Mouse (Mus musculus): ENCODE measurements at regions not wholly inside any gene's neighbourhood (a gene's known extent, or its start where the extent isn't known, plus 50 kb on each side); places are given as distances from the start of the nearest gene placed in this dataset.

- Histone ChIP-seq H3K4me2 (ENCODE audit: low read length) (no peak overlapping the region), H3K4me1 (replicated peaks; ENCODE audit: control insufficient read depth, insufficient read depth, low read length) (peaks cover 9% of the 10 kb centered on the region), H3K4me3 (replicated peaks; ENCODE audit: low read length) (no peak overlapping the region), H3K27ac (ENCODE audit: low read length) (no peak overlapping the region), H3K36me3 (ENCODE audit: control insufficient read depth, insufficient read depth) (no peaks in the 10 kb centered on the region), H3K27me3 (replicated peaks; ENCODE audit: control insufficient read depth, insufficient read depth, low read length) (no peaks in the 10 kb centered on the region), H3K9ac (replicated peaks; ENCODE audit: low read depth, low read length) (no peak overlapping the region), H3K9me3 (ENCODE audit: control insufficient read depth, low read length) (no peaks in the 10 kb centered on the region)
- no peak for ATAC-seq
- WGBS, result 66% methylated on average over 6 of the region's 6 CpGs
Measured at GRCm38 (mm10) chr7:129987119-129987665, 395.5 kb downstream of the Wdr11 start.

DNA sequence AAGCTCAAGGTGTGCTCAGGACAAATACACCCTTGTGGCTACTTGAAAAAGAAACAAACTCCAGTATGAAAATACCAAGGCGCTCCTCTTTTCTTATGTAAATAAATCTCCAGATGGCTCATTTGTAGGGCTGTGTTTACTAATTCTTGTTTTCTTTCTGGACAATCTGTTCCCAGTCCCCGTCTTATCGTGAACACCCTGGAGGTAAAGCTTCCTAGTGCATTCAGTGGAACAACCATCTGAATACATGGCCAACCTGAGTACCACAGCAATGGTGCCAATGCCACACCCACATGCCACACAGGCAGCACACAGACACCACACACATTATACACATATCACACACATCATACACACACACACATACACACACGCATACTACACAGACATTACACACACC, 396.1 kb downstream of the Wdr11 start:
- no peaks in the 10 kb centered on the region for H3K36me3 ChIP-seq (ENCODE audit: control insufficient read depth, insufficient read depth)
- no peak overlapping the region for H3K9ac ChIP-seq (replicated peaks; ENCODE audit: low read depth, low read length)
- no peak overlapping the region for H3K4me3 ChIP-seq (replicated peaks; ENCODE audit: low read length)
- no peaks in the 10 kb centered on the region for H3K9me3 ChIP-seq (ENCODE audit: control insufficient read depth, low read length)
- no peak overlapping the region for H3K4me2 ChIP-seq (ENCODE audit: low read length)
- H3K27me3 ChIP-seq (replicated peaks; ENCODE audit: control insufficient read depth, insufficient read depth, low read length), result no peaks in the 10 kb centered on the region
- 36% methylated on average over 4 of the region's 4 CpGs for WGBS
- ATAC-seq, result peak; percentile 54
- H3K27ac ChIP-seq (ENCODE audit: low read length), result no peak overlapping the region
- peaks cover 9% of the 10 kb centered on the region for H3K4me1 ChIP-seq (replicated peaks; ENCODE audit: control insufficient read depth, insufficient read depth, low read length)

DNA sequence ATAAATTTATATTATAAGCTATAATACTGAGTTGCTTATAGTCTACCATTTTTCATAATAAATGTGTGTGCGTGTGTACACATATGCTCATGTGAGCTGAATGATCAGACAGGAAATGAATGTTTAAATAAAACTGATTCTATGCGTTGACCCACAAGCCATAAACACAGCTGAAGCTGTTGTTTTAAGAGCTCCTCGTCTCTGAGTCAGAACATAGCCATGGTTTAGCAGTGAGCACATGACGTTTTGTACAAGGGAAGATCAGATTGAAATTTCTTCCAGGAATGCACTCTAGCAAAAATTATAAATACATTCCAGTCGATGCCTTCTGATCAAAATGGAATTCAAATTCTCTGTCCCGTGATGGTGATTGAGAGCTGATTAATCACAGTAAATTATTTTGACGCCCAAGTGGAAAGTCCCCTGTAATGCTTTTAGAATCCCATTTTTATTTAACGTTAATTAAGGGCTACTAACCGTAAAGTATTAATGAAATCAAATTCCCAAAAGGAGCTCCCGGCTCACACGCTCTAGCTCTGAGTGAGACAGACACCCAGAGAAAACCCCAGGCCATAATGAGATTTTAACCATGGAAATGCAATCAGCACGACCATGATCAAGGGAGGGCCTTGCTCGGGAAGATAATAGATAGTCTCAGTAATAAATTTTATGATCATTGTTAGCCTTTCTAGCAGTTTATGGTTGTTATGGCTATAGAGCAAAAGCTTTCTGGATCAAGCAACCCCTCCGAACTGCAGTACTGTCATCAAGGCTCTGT, 402.0 kb downstream of the Wdr11 start:
- 49% methylated on average over 14 of the region's 14 CpGs for WGBS
- Histone ChIP-seq H3K4me2 (ENCODE audit: low read length) (no peak overlapping the region), H3K9me3 (ENCODE audit: control insufficient read depth, low read length) (no peaks in the 10 kb centered on the region), H3K9ac (replicated peaks; ENCODE audit: low read depth, low read length) (no peak overlapping the region), H3K27me3 (replicated peaks; ENCODE audit: control insufficient read depth, insufficient read depth, low read length) (no peaks in the 10 kb centered on the region), H3K4me3 (replicated peaks; ENCODE audit: low read length) (no peak overlapping the region), H3K27ac (ENCODE audit: low read length) (no peak overlapping the region), H3K36me3 (ENCODE audit: control insufficient read depth, insufficient read depth) (no peaks in the 10 kb centered on the region), H3K4me1 (replicated peaks; ENCODE audit: control insufficient read depth, insufficient read depth, low read length) (no peaks in the 10 kb centered on the region)
- no peak for ATAC-seq

GRCm38 (mm10) chr7:129995529-129995928, 403.9 kb downstream of the Wdr11 start:
- H3K4me1 ChIP-seq (replicated peaks; ENCODE audit: control insufficient read depth, insufficient read depth, low read length), result no peaks in the 10 kb centered on the region
- no peaks in the 10 kb centered on the region for H3K27me3 ChIP-seq (replicated peaks; ENCODE audit: control insufficient read depth, insufficient read depth, low read length)
- no peak overlapping the region for H3K4me3 ChIP-seq (replicated peaks; ENCODE audit: low read length)
- no peak overlapping the region for H3K9ac ChIP-seq (replicated peaks; ENCODE audit: low read depth, low read length)
- ATAC-seq, result no peak
- no peaks in the 10 kb centered on the region for H3K36me3 ChIP-seq (ENCODE audit: control insufficient read depth, insufficient read depth)
- H3K4me2 ChIP-seq (ENCODE audit: low read length), result no peak overlapping the region
- no peaks in the 10 kb centered on the region for H3K9me3 ChIP-seq (ENCODE audit: control insufficient read depth, low read length)
- H3K27ac ChIP-seq (ENCODE audit: low read length), result no peak overlapping the region
- WGBS, result 91% methylated on average over 7 of the region's 7 CpGs

- no peaks in the 10 kb centered on the region for H3K36me3 ChIP-seq (ENCODE audit: control insufficient read depth, insufficient read depth)
- no peak overlapping the region for H3K27ac ChIP-seq (ENCODE audit: low read length)
- no peaks in the 10 kb centered on the region for H3K27me3 ChIP-seq (replicated peaks; ENCODE audit: control insufficient read depth, insufficient read depth, low read length)
- no peak for ATAC-seq
- H3K9ac ChIP-seq (replicated peaks; ENCODE audit: low read depth, low read length), result no peak overlapping the region
- H3K4me3 ChIP-seq (replicated peaks; ENCODE audit: low read length), result no peak overlapping the region
- H3K4me1 ChIP-seq (replicated peaks; ENCODE audit: control insufficient read depth, insufficient read depth, low read length), result no peaks in the 10 kb centered on the region
- H3K9me3 ChIP-seq (ENCODE audit: control insufficient read depth, low read length), result no peaks in the 10 kb centered on the region
- H3K4me2 ChIP-seq (ENCODE audit: low read length), result no peak overlapping the region
- WGBS, result 78% methylated on average over 10 of the region's 10 CpGs
Measured at GRCm38 (mm10) chr7:130001064-130001463, 409.4 kb downstream of the Wdr11 start.

- no peak for ATAC-seq
- no peaks in the 10 kb centered on the region for H3K4me1 ChIP-seq (replicated peaks; ENCODE audit: control insufficient read depth, insufficient read depth, low read length)
- no peak overlapping the region for H3K9ac ChIP-seq (replicated peaks; ENCODE audit: low read depth, low read length)
- no peak overlapping the region for H3K4me3 ChIP-seq (replicated peaks; ENCODE audit: low read length)
- H3K4me2 ChIP-seq (ENCODE audit: low read length), result no peak overlapping the region
- H3K27ac ChIP-seq (ENCODE audit: low read length), result no peak overlapping the region
- no peaks in the 10 kb centered on the region for H3K9me3 ChIP-seq (ENCODE audit: control insufficient read depth, low read length)
- no peaks in the 10 kb centered on the region for H3K27me3 ChIP-seq (replicated peaks; ENCODE audit: control insufficient read depth, insufficient read depth, low read length)
- WGBS, result 55% methylated on average over 12 of the region's 12 CpGs
- no peaks in the 10 kb centered on the region for H3K36me3 ChIP-seq (ENCODE audit: control insufficient read depth, insufficient read depth)
Measured at GRCm38 (mm10) chr7:130002002-130002401, 410.3 kb downstream of the Wdr11 start.

GRCm38 (mm10) chr7:130005406-130005805, 413.7 kb downstream of the Wdr11 start:
- H3K36me3 ChIP-seq (ENCODE audit: control insufficient read depth, insufficient read depth), result no peaks in the 10 kb centered on the region
- H3K9me3 ChIP-seq (ENCODE audit: control insufficient read depth, low read length), result no peaks in the 10 kb centered on the region
- 40% methylated on average over 10 of the region's 10 CpGs for WGBS
- no peaks in the 10 kb centered on the region for H3K4me1 ChIP-seq (replicated peaks; ENCODE audit: control insufficient read depth, insufficient read depth, low read length)
- no peak overlapping the region for H3K9ac ChIP-seq (replicated peaks; ENCODE audit: low read depth, low read length)
- no peaks in the 10 kb centered on the region for H3K27me3 ChIP-seq (replicated peaks; ENCODE audit: control insufficient read depth, insufficient read depth, low read length)
- H3K4me2 ChIP-seq (ENCODE audit: low read length), result no peak overlapping the region
- no peak overlapping the region for H3K4me3 ChIP-seq (replicated peaks; ENCODE audit: low read length)
- H3K27ac ChIP-seq (ENCODE audit: low read length), result no peak overlapping the region
- no peak for ATAC-seq

DNA sequence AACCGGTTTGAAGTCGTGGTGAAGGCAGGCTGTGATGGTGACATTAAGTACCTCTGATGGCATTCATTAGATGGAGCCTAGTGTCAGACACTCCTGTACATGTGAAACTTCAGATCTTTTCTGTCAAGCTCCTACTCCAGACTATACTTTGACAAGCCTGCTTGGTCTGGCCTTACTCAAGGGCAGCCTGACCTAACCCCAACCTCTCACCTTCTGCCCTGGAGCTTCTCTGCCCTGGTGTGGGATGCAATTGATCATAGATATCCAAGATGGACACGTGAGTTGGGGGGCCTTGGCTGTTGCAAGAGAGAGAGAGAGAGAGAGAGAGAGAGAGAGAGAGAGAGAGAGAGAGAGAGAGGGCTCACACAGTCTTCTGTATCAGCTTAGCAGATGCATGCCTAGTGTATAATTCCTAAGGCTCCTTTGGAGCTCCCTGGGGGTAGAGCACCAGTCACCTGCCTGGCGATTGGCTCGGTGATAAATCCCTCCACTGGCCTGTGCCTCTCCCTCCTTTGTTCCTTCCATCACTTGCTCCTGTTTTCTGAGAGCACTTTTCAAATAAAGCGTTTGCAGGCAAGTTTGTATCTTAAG, 416.4 kb downstream of the Wdr11 start:
- no peak overlapping the region for H3K4me2 ChIP-seq (ENCODE audit: low read length)
- no peaks in the 10 kb centered on the region for H3K27me3 ChIP-seq (replicated peaks; ENCODE audit: control insufficient read depth, insufficient read depth, low read length)
- H3K36me3 ChIP-seq (ENCODE audit: control insufficient read depth, insufficient read depth), result no peaks in the 10 kb centered on the region
- 31% methylated on average over 6 of the region's 6 CpGs for WGBS
- no peak overlapping the region for H3K4me3 ChIP-seq (replicated peaks; ENCODE audit: low read length)
- no peak for ATAC-seq
- H3K4me1 ChIP-seq (replicated peaks; ENCODE audit: control insufficient read depth, insufficient read depth, low read length), result no peaks in the 10 kb centered on the region
- no peak overlapping the region for H3K9ac ChIP-seq (replicated peaks; ENCODE audit: low read depth, low read length)
- no peaks in the 10 kb centered on the region for H3K9me3 ChIP-seq (ENCODE audit: control insufficient read depth, low read length)
- H3K27ac ChIP-seq (ENCODE audit: low read length), result no peak overlapping the region

DNA sequence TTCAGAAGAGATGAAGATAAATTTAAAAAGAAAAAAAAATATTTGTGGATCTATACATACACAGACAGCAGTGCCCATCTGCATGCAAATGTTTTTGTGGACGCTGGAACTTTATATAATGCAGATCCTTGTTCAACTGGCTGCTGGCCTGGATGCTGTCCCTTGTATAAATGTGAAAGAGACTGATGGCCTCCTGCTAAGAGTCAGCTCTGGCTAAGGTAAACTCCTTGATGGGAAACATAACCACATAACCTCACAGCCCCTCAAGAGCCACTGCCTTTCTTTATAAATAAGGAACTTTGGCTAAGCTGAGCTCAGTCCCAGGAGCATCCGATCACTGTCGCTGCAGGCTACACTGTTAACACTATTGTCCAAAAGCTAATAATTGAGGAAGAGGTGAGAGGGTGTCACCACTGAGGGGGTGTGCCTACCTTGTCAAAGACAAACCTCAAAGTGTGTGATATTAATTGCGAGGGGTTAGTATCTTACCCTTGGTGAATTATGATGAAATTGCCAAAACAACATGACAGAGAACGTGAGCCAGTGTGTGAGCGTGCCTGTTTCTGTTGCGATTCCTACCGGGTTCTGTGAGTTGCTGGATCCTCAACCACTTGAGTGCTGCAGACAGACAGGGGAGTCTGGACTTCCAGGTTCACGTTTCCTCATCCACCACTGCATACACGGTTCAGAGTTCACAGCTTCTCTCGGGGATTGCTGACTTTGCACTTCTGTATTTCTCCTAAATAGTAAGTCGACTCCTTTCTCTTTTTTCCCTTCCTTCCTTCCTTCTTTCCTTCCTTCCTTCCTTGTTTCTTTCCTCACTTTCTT, 417.1 kb downstream of the Wdr11 start:
- no peaks in the 10 kb centered on the region for H3K4me1 ChIP-seq (replicated peaks; ENCODE audit: control insufficient read depth, insufficient read depth, low read length)
- no peaks in the 10 kb centered on the region for H3K27me3 ChIP-seq (replicated peaks; ENCODE audit: control insufficient read depth, insufficient read depth, low read length)
- no peak overlapping the region for H3K4me3 ChIP-seq (replicated peaks; ENCODE audit: low read length)
- WGBS, result 51% methylated on average over 12 of the region's 12 CpGs
- H3K27ac ChIP-seq (ENCODE audit: low read length), result no peak overlapping the region
- no peak overlapping the region for H3K9ac ChIP-seq (replicated peaks; ENCODE audit: low read depth, low read length)
- no peaks in the 10 kb centered on the region for H3K36me3 ChIP-seq (ENCODE audit: control insufficient read depth, insufficient read depth)
- no peaks in the 10 kb centered on the region for H3K9me3 ChIP-seq (ENCODE audit: control insufficient read depth, low read length)
- H3K4me2 ChIP-seq (ENCODE audit: low read length), result no peak overlapping the region
- no peak for ATAC-seq
